Mouse (Mus musculus): ENCODE results near the gene Zfyve9. TPM values are rescaled to one million over a fixed set of nuclear protein-coding genes. Genes with fewer than 3 reads are reported as not detected.
A peak's percentile ranks its signal among the peaks of the same experiment; 100 is the strongest.

Zfyve9 gene
- total RNA-seq, 2 experiments from 2014 or later: 0.11 to 1.3 TPM

DNA sequence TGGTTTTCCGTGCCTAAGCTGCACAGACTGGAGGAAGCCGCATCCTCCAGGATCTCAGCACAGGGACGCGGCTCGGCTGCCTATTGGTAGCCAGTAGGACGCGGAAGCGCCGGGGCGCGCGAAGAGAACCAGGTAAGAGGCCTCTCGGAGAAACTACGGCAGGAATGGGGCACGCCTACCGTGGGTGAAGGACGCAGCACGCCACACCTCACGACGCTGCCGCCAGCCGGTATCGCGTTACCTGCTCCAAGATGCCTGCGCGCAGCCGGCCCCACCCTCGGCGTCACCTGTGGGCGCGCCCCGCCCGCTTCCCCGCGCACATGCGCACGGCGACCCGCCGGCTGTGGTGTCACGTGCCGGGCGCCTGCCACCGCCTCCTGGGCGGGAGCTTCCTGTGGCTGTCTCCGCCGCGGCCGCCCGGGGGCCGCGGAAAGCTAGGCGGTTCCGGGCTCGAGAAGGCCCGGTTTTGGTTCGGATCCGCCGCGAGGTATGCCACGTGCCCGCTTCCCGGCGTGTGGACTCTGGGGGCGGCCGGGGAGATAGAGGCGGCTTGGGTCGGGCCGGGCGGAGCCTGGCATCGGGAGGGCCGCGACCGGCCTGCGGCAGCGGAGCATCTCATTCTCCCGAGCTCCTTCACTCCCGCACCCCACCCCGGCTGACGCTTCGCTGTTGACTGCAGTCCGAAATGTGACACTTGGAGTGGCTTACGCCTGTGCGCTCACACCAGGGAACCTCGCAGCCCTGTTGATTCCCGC, 160.8 kb downstream of the Zfyve9 start, which contains the start of gene Cc2d1b:
Gene Cc2d1b (plus strand): TSS at position 354 of the 755 bp plus-strand sequence.
- ATAC-seq (replicated peaks; ENCODE audit: poor library complexity, severe bottlenecking): peak; percentile 91

DNA sequence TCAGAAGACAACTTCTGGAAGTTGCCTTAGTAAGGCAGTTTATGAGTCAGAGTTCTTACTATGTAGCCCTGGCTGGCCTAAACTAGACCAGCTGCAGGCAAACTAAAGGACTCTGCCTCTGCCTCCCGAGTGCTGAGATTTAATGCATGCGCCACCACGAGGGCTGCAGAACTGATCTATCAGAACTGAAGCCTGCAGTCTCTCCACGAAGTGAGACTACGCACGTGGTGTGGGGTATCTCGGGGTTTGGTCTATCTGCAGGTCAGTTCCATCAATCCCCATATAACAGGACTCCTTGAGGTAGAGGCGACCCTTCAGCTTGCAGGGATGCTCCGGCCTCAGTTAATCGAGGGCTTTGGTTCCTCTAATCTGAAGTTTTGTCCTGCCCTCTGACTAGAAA, 161.4 kb downstream of the Zfyve9 start:
- ATAC-seq (replicated peaks; ENCODE audit: poor library complexity, severe bottlenecking): 0 out of 2 replicates have a peak, but pooled peaks have one; percentile 2

DNA sequence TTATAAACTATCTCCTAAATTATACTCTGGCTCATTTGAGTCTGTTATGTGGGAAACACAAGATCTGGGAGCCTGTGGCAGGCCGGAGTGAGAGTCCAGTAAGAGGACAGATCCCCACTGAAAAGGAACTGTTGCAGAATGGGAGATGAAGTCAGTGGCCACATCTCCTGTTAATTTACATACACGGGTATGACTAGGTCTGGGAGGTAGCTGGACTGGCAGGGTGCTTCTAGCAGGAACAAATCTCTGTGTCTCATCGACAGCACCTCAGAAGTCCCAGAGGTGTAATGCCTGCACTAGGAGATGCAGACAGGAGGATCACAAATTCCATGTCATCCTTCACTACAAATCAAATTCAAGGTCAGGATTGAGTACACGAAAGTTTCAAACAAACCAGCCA, 162.0 kb downstream of the Zfyve9 start:
- no peak for ATAC-seq (replicated peaks; ENCODE audit: poor library complexity, severe bottlenecking)

DNA sequence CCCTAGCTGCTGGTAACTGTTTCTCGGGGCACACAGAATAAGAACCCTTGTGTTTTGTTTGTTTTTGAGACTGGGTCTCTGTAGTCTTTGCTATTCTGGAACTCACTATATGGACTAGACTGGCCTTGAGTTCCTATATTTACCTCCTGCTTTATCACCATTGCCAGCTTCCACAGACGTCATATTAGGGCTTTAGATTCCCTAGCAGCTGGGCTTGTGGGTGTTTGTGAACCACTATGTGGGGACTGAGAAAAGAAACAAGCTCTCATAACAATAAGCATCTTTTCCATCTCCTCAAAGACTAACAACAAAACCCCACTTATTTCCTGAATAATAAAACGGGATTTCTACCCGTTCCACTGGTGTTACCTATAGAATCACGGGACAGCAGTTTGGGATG, 169.7 kb downstream of the Zfyve9 start:
- ATAC-seq (replicated peaks; ENCODE audit: poor library complexity, severe bottlenecking): no peak

DNA sequence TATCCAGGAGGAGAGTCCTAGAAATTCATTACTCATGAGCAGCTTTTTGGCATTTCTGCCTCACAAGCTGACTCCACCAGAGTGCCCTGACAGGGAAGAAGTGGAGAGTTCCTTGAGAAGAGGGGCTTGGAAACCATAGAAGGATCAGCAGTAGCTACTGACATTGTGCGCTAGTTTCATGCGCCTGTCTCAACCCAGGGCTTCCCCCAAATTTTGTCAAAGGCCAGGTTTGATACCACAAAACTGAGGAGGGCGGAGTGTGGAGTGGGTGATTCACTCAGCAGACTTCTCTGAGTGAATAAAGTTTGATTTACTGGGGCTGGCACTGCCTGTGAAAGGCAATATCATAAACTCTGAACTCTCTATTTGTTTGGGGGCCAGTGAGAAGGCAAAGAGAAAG, 171.9 kb downstream of the Zfyve9 start:
- ATAC-seq (replicated peaks; ENCODE audit: poor library complexity, severe bottlenecking): no peak

DNA sequence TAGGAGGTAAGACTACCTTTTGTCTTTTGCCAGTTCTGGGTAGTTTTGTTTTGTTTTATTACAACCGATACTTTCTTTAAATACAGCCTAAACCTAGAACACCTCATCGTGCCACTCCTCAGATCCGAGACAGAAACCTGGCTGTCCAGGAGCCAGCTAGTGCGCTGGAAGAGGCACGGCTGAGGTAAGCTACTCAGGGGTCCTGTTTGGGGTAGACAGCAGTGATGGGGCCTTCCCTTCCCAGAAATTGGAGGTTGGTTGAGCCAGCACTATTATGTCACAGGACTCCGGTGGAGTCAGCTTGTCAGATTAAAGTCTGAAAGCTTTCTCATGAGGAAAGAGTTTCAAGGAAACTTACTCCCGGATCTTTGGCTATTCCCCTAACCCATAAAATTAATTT, 178.7 kb downstream of the Zfyve9 start:
- no peak for ATAC-seq (replicated peaks; ENCODE audit: poor library complexity, severe bottlenecking)

DNA sequence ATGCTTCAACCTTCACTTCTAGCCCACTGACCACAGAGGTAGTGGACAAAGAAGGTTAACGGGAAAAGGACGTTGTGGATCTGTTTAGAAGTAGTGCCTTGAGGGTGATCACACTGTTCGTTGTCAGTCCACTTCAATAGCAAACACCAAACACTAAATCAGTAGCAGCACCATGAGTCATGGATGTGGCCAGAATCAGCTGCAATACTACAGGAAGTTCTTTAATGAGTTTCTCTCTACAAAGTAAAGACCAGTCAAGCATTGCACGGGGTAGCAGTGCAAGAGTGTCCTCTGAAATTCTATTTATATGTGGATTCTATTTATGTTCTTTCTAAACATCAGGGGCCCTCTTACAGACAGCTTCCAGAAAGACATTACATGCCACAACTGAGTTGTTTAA, 182.3 kb downstream of the Zfyve9 start:
- no peak for ATAC-seq (replicated peaks; ENCODE audit: poor library complexity, severe bottlenecking)

DNA sequence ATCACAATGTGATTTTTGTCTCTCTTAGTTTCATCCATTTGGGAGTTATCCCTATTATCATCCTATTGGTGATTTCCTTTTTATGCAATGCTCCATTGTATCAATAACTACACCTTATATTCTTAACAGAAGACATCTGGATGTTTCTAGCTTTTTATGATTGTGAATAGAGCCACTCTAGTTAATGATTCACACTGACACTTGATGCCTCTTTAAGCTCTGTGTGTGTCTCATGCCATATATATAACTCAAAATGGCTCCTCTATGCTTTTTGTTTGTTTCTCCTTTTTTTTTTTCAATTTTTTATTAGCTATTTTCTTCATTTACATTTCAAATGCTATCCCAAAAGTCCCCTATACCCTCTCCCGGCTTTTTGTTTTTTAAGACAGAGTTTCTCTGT, 184.8 kb downstream of the Zfyve9 start:
- ATAC-seq (replicated peaks; ENCODE audit: poor library complexity, severe bottlenecking): no peak

DNA sequence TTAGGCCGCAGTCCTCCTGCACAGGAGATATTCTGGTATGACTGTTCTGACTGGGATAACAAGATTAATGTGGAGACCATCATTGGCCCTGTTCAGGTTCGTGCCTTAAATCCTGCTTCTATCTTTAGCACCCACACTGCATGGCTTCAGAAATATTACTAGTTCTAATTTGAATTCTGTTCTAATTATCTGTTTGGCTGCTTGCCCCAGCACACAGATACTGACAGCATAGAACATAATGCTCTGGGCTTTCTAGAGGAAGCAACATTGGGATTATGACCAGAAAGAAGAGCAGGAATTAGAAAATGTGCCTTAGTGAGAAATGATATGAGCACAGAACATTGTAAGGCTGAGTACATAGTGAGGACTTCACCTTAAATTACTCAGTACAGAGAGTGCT, 187.2 kb downstream of the Zfyve9 start:
- ATAC-seq (replicated peaks; ENCODE audit: poor library complexity, severe bottlenecking): no peak

Other genes starting within 250 kb of the Zfyve9 start
- 50.4 and 78.1 TPM in 2 replicates for gene Prpf38a, start 201.5 kb downstream of the Zfyve9 start, total RNA-seq (2014; fragmentation: Nextera tagmentation)
- 116 and 137 TPM in 2 replicates for gene Prpf38a, start 201.5 kb downstream of the Zfyve9 start, total RNA-seq (2017)
- gene Orc1, start 201.4 kb downstream of the Zfyve9 start, total RNA-seq (2014; fragmentation: Nextera tagmentation): 14.6 and 24.6 TPM in 2 replicates
- gene Orc1, start 201.4 kb downstream of the Zfyve9 start, total RNA-seq (2017): 7.8 and 11.0 TPM in 2 replicates
- 23.5 and 29.2 TPM in 2 replicates for gene Cc2d1b, start 160.9 kb downstream of the Zfyve9 start, total RNA-seq (2014; fragmentation: Nextera tagmentation)
- 65.4 and 86.2 TPM in 2 replicates for gene Cc2d1b, start 160.9 kb downstream of the Zfyve9 start, total RNA-seq (2017)
- gene 3110021N24Rik, start 61.1 kb downstream of the Zfyve9 start, total RNA-seq (2014; fragmentation: Nextera tagmentation): not detected in 2 replicates
- not detected in 2 replicates for gene 3110021N24Rik, start 61.1 kb downstream of the Zfyve9 start, total RNA-seq (2017)
- gene Btf3l4, start 52.8 kb upstream of the Zfyve9 start, total RNA-seq (2014; fragmentation: Nextera tagmentation): 35.0 and 41.2 TPM in 2 replicates
- gene Btf3l4, start 52.8 kb upstream of the Zfyve9 start, total RNA-seq (2017): 51.4 and 75.1 TPM in 2 replicates
- 58.9 and 92.9 TPM in 2 replicates for gene Txndc12, start 53.8 kb upstream of the Zfyve9 start, total RNA-seq (2014; fragmentation: Nextera tagmentation)
- gene Txndc12, start 53.8 kb upstream of the Zfyve9 start, total RNA-seq (2017): 101 and 120 TPM in 2 replicates
- 33.0 and 44.0 TPM in 2 replicates for gene Kti12, start 67.0 kb upstream of the Zfyve9 start, total RNA-seq (2014; fragmentation: Nextera tagmentation)
- gene Kti12, start 67.0 kb upstream of the Zfyve9 start, total RNA-seq (2017): 21.2 and 29.6 TPM in 2 replicates
- not detected in 2 replicates for gene A730015C16Rik, start 67.8 kb upstream of the Zfyve9 start, total RNA-seq (2014; fragmentation: Nextera tagmentation)
- 0.65 and 3.2 TPM in 2 replicates for gene A730015C16Rik, start 67.8 kb upstream of the Zfyve9 start, total RNA-seq (2017)
- not detected in 2 replicates for gene Rab3b, start 98.3 kb upstream of the Zfyve9 start, total RNA-seq (2014; fragmentation: Nextera tagmentation)
- gene Rab3b, start 98.3 kb upstream of the Zfyve9 start, total RNA-seq (2017): 4.8 TPM in 1 of 2 replicates, not detected in the other
- gene Nrd1, start 219.9 kb upstream of the Zfyve9 start, total RNA-seq (2014; fragmentation: Nextera tagmentation): 101 and 106 TPM in 2 replicates
- 88.4 and 119 TPM in 2 replicates for gene Nrd1, start 219.9 kb upstream of the Zfyve9 start, total RNA-seq (2017)

All from granulocyte monocyte progenitor cell, adult 5-6 weeks (primary cell).